Mouse (Mus musculus) CH12.LX (cell line): ENCODE data around the gene Ptpn21. TPM values are rescaled to one million over a fixed set of nuclear protein-coding genes. Genes with fewer than 3 reads are reported as not detected.

ENCODE experiments used
- DNase-seq: peaks from one replicate; pipeline ENCODE4 v3.0.0-alpha.2; 2013; ENCODE audit errors: extremely low read depth
- H3K27ac ChIP-seq: 2 replicates; pipeline ENCODE4 v1.5.1; 2012; ENCODE audit warnings: low read depth, mild to moderate bottlenecking, control low read depth, moderate library complexity; ENCODE audit not compliant: insufficient read depth
- H3K27me3 ChIP-seq: replicated peaks from 2 replicates; pipeline ENCODE3; 2012; ENCODE audit warnings: inconsistent platforms
- H3K36me3 ChIP-seq, 2 experiments: replicated peaks in 1 of 2; 2 replicates each; pipeline versions ENCODE3 to v1.6.1; 2012; ENCODE audit warnings: inconsistent platforms in 1 of 2, low read length in 1 of 2, mild to moderate bottlenecking in 1 of 2, mixed read lengths in 1 of 2, moderate library complexity in 1 of 2; ENCODE audit not compliant: control insufficient read depth in 1 of 2, insufficient read depth in 1 of 2
- H3K4me1 ChIP-seq, 2 experiments: 2 replicates each; pipeline ENCODE4 v1.6.1; 2012; ENCODE audit warnings: inconsistent platforms in 1 of 2, moderate library complexity in 1 of 2; ENCODE audit not compliant: insufficient read depth in 2 of 2, control insufficient read depth in 1 of 2
- H3K4me2 ChIP-seq: 2 replicates; pipeline ENCODE4 v1.6.1; 2012; ENCODE audit warnings: low read depth, mild to moderate bottlenecking, control low read depth; ENCODE audit not compliant: poor library complexity, insufficient read depth, severe bottlenecking
- H3K4me3 ChIP-seq, 3 experiments: fragments of 150-350 bp in 1 of 3; sonication (generic) in 1 of 3; replicated peaks in 1 of 3; 2 replicates each; pipeline versions ENCODE3 to v1.5.1; 2011 to 2012; ENCODE audit warnings: low read depth in 2 of 3, low read length in 2 of 3, mild to moderate bottlenecking in 2 of 3, moderate library complexity in 2 of 3, control low read depth in 1 of 3, improper control_type of control experiment in 1 of 3, inconsistent platforms in 1 of 3, mixed read lengths in 1 of 3; ENCODE audit not compliant: poor library complexity in 1 of 3
- H3K79me2 ChIP-seq: replicated peaks from 2 replicates; pipeline ENCODE4 v1.6.1; 2012; ENCODE audit warnings: mild to moderate bottlenecking, moderate library complexity; ENCODE audit not compliant: control insufficient read depth, poor library complexity, insufficient read depth, severe bottlenecking; ENCODE audit errors: extremely low read depth
- H3K9ac ChIP-seq: 2 replicates; pipeline ENCODE4 v1.6.1; 2012; ENCODE audit warnings: low read depth, mild to moderate bottlenecking, control low read depth, moderate library complexity; ENCODE audit not compliant: insufficient read depth
- H3K9me3 ChIP-seq: replicated peaks from 2 replicates; pipeline ENCODE3; 2012; ENCODE audit warnings: low read length, inconsistent platforms, mixed read lengths
- BHLHE40 ChIP-seq: IDR thresholded peaks from 2 replicates; pipeline ENCODE4 v1.6.1; 2011; ENCODE audit warnings: mild to moderate bottlenecking, low read depth, low read length, improper control_type of control experiment
- CHD2 ChIP-seq: IDR thresholded peaks from 2 replicates; pipeline ENCODE4 v1.6.1; 2011; ENCODE audit warnings: low read length, improper control_type of control experiment
- CTCF ChIP-seq, 2 experiments: IDR thresholded peaks in 1 of 2; conservative IDR thresholded peaks in 1 of 2; 2 replicates each; pipeline ENCODE4 v1.5.1; 2011 to 2012; ENCODE audit warnings: low read depth in 2 of 2, low read length in 2 of 2, improper control_type of control experiment in 1 of 2, inconsistent platforms in 1 of 2, mild to moderate bottlenecking in 1 of 2, moderate library complexity in 1 of 2
- EP300 ChIP-seq: IDR thresholded peaks from 2 replicates; pipeline ENCODE4 v1.6.1; 2011; ENCODE audit warnings: low read length, improper control_type of control experiment
- ETS1 ChIP-seq: conservative IDR thresholded peaks from 2 replicates; pipeline ENCODE4 v1.6.1; 2012; ENCODE audit warnings: low read depth, mild to moderate bottlenecking, inconsistent platforms, low read length, improper control_type of control experiment, moderate library complexity
- GABPA ChIP-seq: IDR thresholded peaks from 2 replicates; pipeline ENCODE4 v1.6.1; 2012; ENCODE audit warnings: low read depth, low read length, improper control_type of control experiment, inconsistent platforms; ENCODE audit not compliant: insufficient replicate concordance
- HCFC1 ChIP-seq: IDR thresholded peaks from 2 replicates; pipeline ENCODE4 v1.6.1; 2012; ENCODE audit warnings: low read depth, mild to moderate bottlenecking, inconsistent platforms, low read length, improper control_type of control experiment
- KAT2A ChIP-seq: IDR thresholded peaks from 2 replicates; pipeline ENCODE4 v1.6.1; 2012; ENCODE audit warnings: low read length, improper control_type of control experiment, inconsistent platforms; ENCODE audit not compliant: insufficient replicate concordance
- MAX ChIP-seq: IDR thresholded peaks from 2 replicates; pipeline ENCODE4 v1.6.1; 2011; ENCODE audit warnings: low read length, improper control_type of control experiment
- MAZ ChIP-seq: IDR thresholded peaks from 2 replicates; pipeline ENCODE4 v1.6.1; 2012; ENCODE audit warnings: low read depth, mild to moderate bottlenecking, inconsistent platforms, low read length, improper control_type of control experiment, moderate library complexity
- MEF2A ChIP-seq: IDR thresholded peaks from 2 replicates; pipeline ENCODE4 v1.6.1; 2014; ENCODE audit warnings: low read depth, mild to moderate bottlenecking, inconsistent platforms, low read length, improper control_type of control experiment, borderline replicate concordance
- MXI1 ChIP-seq: IDR thresholded peaks from 2 replicates; pipeline ENCODE4 v1.6.1; 2011; ENCODE audit warnings: mild to moderate bottlenecking, low read depth, low read length, improper control_type of control experiment
- MYC ChIP-seq: IDR thresholded peaks from 2 replicates; pipeline ENCODE4 v1.6.1; 2011; ENCODE audit warnings: low read depth, mild to moderate bottlenecking, improper control_type of control experiment, low read length
- NELFE ChIP-seq: IDR thresholded peaks from 2 replicates; pipeline ENCODE4 v1.6.1; 2011; ENCODE audit warnings: low read depth, low read length, improper control_type of control experiment
- PAX5 ChIP-seq: IDR thresholded peaks from 2 replicates; pipeline ENCODE4 v1.6.1; 2012; ENCODE audit warnings: low read length, inconsistent platforms, mixed read lengths
- POLR2AphosphoS2 ChIP-seq: IDR thresholded peaks from 2 replicates; pipeline ENCODE4 v1.6.1; 2011; ENCODE audit warnings: low read depth, low read length, improper control_type of control experiment
- RCOR1 ChIP-seq: conservative IDR thresholded peaks from 2 replicates; pipeline ENCODE4 v1.6.1; 2012; ENCODE audit warnings: low read depth, mild to moderate bottlenecking, inconsistent platforms, low read length, improper control_type of control experiment
- SMC3 ChIP-seq: IDR thresholded peaks from 2 replicates; pipeline ENCODE4 v1.6.1; 2011; ENCODE audit warnings: low read depth, low read length, improper control_type of control experiment
- TBP ChIP-seq: conservative IDR thresholded peaks from 2 replicates; pipeline ENCODE4 v1.6.1; 2011; ENCODE audit warnings: low read depth, low read length, improper control_type of control experiment
- TCF12 ChIP-seq: IDR thresholded peaks from 2 replicates; pipeline ENCODE4 v1.6.1; 2014; ENCODE audit warnings: low read depth, mild to moderate bottlenecking, inconsistent platforms, low read length, improper control_type of control experiment
- USF2 ChIP-seq: conservative IDR thresholded peaks from 2 replicates; pipeline ENCODE4 v1.6.1; 2011; ENCODE audit warnings: low read depth, low read length, improper control_type of control experiment
- ZC3H11A ChIP-seq: IDR thresholded peaks from 2 replicates; pipeline ENCODE4 v1.6.1; 2012; ENCODE audit warnings: low read depth, mild to moderate bottlenecking, inconsistent platforms, low read length, improper control_type of control experiment
- ZMIZ1 ChIP-seq: IDR thresholded peaks from 2 replicates; pipeline ENCODE4 v1.6.1; 2012; ENCODE audit warnings: low read depth, mild to moderate bottlenecking, inconsistent platforms, low read length, improper control_type of control experiment
- ZNF384 ChIP-seq: IDR thresholded peaks from 2 replicates; pipeline ENCODE4 v1.6.1; 2012; ENCODE audit warnings: low read depth, low read length, improper control_type of control experiment, inconsistent platforms
- dilution Hi-C: fragments of 300-500 bp; cut with MboI; formaldehyde crosslinking; loops from 2 replicates; pipeline ENCODE4 v1.14.3; 2020; ENCODE audit warnings: low sequenced_read_pairs; ENCODE audit not compliant: extremely low pct_unique_long_range_greater_than_20kb, extremely low pct_ligation_motif_present
- in situ Hi-C: fragments of 300-500 bp; cut with MboI; formaldehyde crosslinking; loops from 3 replicates; pipeline ENCODE4 v1.14.3; 2019; ENCODE audit warnings: low sequenced_read_pairs, low pct_ligation_motif_present, low pct_unique_long_range_greater_than_20kb, mixed read lengths
- polyA plus RNA-seq: library from polyadenylated mRNA; unstranded; fragments of >175 nt; gene quantifications from 2 replicates; pipeline ENCODE4 v1.2.1, GENCODE M21; 2012; ENCODE audit warnings: low read depth; ENCODE audit not compliant: insufficient read length
- total RNA-seq, 2 experiments: library from RNA; depleted of rRNA; stranded (reverse); fragments of 300-350 nt in 1 of 2; fragments of >200 nt in 1 of 2; gene quantifications; 2 replicates each; pipeline ENCODE4 v1.2.3; 2012 to 2014

Ptpn21 gene
- total and polyA plus RNA-seq, 3 experiments, result 2.2 to 5.8 (median 3.5) TPM

DNA sequence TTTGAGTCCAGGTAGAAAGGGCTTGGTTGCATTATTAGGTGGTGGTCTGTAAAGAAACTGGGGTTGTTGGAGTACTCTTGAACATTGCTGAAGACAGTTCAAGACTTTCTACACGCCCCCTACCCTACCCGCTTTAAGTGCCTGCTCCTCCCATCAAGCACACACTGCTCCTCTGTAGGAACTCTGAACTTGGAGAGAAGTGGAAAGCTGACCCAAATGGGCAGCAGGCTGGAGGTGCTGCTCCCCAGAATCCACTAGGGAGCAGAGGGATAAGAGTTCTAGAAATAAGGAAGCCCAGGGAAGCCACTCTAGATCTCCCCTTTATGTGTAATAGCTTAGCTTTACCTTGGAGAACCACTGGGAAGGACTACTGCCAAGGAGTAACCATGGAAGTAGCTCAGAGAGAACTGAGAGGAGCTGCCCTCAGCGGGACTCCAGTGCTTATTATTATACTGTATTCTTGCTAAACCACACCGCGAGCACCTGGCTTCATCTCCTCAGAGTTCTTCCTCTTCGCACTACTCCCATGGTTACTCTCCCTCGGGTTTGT lies 671 bp upstream of the Ptpn21 start:
- dilution Hi-C loops (no loop called here), in situ Hi-C loops (loop anchor here (10.0 kb wide), 1 partner anchor 63 kb away; no protein-coding TSS in a partner anchor)
- H3K4me2 ChIP-seq, result peak overlapping the region; percentile 89
- no peak for TF ChIP-seq MYC
- no peak for TF ChIP-seq MAX
- no peak for TF ChIP-seq USF2
- no peak for TF ChIP-seq CHD2
- no peak for TF ChIP-seq RCOR1
- TF ChIP-seq ZNF384, result no peak
- TF ChIP-seq CTCF (conservative IDR thresholded peaks at IDR 0.05 in 1 of 2, IDR thresholded peaks at IDR 0.05 in 1 of 2; ENCODE audit: low read depth in 2 of 2, low read length in 2 of 2), result no peak
- TF ChIP-seq SMC3, result no peak
- TF ChIP-seq BHLHE40, result no peak
- no peak for TF ChIP-seq MAZ
- no peak for TF ChIP-seq EP300
- no peak for TF ChIP-seq NELFE
- TF ChIP-seq ZC3H11A, result no peak
- TF ChIP-seq ETS1, result no peak
- TF ChIP-seq TBP, result no peak
- no peaks in the 10 kb centered on the region for H3K79me2 ChIP-seq
- H3K4me1 ChIP-seq, result peaks cover 4 to 21% of the 10 kb centered on the region in 2 experiments; a peak in 2 of 4 replicates
- H3K9me3 ChIP-seq, result peaks cover 2% of the 10 kb centered on the region
- H3K9ac ChIP-seq, result peak overlapping the region; percentile 80; the same call in 1 of the 2 replicates
- H3K36me3 ChIP-seq, result no peaks in the 10 kb centered on the region
- no peak for DNase-seq
- H3K27me3 ChIP-seq, result peaks cover 65% of the 10 kb centered on the region
- peak overlapping the region; percentile 26 to 78 (median 32) for H3K4me3 ChIP-seq
- H3K27ac ChIP-seq, result no peak overlapping the region

DNA sequence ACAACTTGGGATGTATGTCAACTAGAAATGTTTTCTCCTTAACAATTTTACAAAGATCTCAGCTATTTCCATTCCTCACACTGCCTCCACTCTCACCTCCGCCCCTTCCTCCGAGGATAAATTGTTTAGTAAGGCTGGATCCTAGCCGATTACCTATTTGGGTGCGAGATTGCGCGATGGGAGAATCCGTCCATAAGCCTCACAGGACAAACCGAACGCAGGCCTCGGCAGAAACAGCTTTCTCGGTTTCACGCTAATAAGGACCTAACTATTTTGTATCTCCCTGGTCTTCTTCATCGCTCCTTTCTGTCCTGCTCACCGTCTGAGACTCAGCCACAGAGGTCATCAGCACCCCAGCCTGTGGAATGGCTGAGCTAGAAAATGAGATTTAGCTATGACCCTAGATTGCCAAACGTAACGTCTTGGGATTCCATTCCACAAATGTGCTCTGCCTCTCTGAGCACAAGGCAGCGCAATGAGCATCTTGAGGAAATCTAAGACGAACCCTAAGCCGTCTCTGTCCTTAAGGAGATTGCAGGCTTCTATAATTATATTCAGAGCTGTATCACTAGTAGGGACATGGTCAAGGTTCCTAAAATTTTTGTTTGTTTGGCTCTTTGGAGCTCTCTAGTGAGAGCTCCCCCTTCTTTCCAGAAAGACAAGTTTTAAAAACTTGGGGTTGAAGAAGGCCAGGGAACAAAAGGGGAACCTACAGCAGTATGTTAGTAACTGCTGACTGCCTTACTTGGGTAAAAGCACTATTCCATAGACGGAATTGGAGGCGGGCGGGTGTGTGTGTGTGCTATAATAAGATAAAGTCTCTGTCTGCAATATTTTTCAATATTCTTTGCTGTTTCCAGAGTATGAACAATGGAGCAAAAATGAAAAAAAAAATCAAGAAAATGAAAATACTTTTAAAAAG lies 2.1 kb downstream of the Ptpn21 start:
- in situ Hi-C loops, result loop anchor here (10.0 kb wide), 1 partner anchor 60 kb away; no protein-coding TSS in a partner anchor
- H3K27ac ChIP-seq, result no peak overlapping the region
- H3K4me1 ChIP-seq, result peaks cover 4 to 48% of the 10 kb centered on the region in 2 experiments; a peak in 3 of 4 replicates
- H3K4me2 ChIP-seq, result peak overlapping the region; percentile 68
- H3K9me3 ChIP-seq, result peaks cover 2% of the 10 kb centered on the region
- TF ChIP-seq MAZ (no peak), MEF2A (no peak), MXI1 (no peak), KAT2A (no peak), GABPA (no peak), POLR2AphosphoS2 (no peak), TCF12 (no peak), CHD2 (no peak), ETS1 (no peak), PAX5 (no peak), HCFC1 (no peak), ZMIZ1 (no peak)
- no peaks in the 10 kb centered on the region for H3K36me3 ChIP-seq
- 0 out of 2 replicates have a peak, but pooled peaks cover 2% of the 10 kb centered on the region for H3K79me2 ChIP-seq
- H3K4me3 ChIP-seq, result peak overlapping the region in 1 of 3 experiments; percentile 70
- peaks cover 46% of the 10 kb centered on the region for H3K27me3 ChIP-seq
- no peak for DNase-seq
- dilution Hi-C loops, result no loop called here
- H3K9ac ChIP-seq, result peak overlapping the region; percentile 15; the same call in 1 of the 2 replicates
